Mouse (Mus musculus): Measurements from ENCODE around the gene Degs2. TPM values are rescaled to one million over a fixed set of nuclear protein-coding genes. Genes with fewer than 3 reads are reported as not detected.

The Degs2 gene
- polyA plus RNA-seq, 1 experiment = 0.33 TPM

DNA sequence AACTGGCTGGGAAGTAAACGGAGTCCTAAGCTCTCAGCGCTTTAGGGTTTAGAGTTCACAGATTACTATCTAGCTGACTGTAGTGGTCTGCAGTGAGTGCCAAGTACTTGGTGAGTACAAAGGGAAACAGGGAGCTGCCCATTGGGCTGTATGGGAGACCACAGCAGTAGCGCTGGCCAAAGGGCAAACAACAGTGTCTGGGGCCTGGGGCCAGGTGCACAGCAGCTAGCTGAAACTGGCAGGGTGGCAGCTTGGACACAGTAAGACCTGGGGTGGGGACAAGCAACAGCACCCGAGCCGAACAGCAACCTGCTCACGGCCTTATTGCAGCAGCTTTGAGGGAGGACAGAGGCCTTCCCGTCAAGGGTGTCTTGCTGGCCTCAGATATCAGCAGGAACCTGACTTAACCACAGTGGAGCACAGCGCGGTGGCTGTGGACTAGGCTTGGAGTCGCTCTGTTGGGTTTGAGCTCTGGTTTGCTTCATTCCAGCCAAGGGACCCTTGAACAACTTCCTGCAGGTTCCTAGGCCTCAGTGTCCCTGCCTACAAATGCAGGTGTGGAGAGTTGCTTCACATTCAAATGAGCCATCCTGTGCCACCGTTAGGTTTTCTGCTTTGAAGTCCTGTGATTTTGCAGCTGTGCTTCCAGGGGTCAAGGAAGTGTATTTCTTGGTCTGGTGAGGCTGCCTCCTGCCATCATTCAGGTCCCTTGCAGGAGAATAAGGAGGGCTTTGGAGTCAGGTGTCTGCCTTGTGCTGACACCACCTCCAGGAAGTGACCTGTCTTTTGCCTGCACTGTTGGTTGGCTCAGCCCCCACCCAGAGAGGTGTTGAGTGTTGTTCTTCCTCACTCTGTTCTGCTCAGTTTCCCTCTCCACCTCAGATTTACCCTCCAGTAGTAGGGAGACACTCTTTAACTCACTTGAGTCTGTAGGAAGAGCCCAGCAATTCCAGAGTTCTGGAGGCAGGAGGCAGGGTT lies 48.5 kb downstream of the Degs2 start:
- no peaks in the 10 kb centered on the region for H3K36me3 ChIP-seq (ENCODE audit: control insufficient read depth, insufficient read depth, low read length)
- no peaks in the 10 kb centered on the region for H3K27me3 ChIP-seq (ENCODE audit: control insufficient read depth, insufficient read depth, low read length)
- no peaks in the 10 kb centered on the region for H3K4me1 ChIP-seq (ENCODE audit: control insufficient read depth, insufficient read depth, low read length)
- no peak overlapping the region for H3K4me3 ChIP-seq (ENCODE audit: control insufficient read depth, low read depth, low read length)
- TF ChIP-seq POLR2A (IDR thresholded peaks at IDR 0.05; ENCODE audit: control insufficient read depth, low read depth, low read length) = no peak
- TF ChIP-seq CTCF (IDR thresholded peaks at IDR 0.05; ENCODE audit: control insufficient read depth, insufficient read depth, insufficient replicate concordance, low read depth, low read length) = no peak
- H3K27ac ChIP-seq (ENCODE audit: control insufficient read depth, insufficient read depth, low read depth, low read length) = no peak overlapping the region

DNA sequence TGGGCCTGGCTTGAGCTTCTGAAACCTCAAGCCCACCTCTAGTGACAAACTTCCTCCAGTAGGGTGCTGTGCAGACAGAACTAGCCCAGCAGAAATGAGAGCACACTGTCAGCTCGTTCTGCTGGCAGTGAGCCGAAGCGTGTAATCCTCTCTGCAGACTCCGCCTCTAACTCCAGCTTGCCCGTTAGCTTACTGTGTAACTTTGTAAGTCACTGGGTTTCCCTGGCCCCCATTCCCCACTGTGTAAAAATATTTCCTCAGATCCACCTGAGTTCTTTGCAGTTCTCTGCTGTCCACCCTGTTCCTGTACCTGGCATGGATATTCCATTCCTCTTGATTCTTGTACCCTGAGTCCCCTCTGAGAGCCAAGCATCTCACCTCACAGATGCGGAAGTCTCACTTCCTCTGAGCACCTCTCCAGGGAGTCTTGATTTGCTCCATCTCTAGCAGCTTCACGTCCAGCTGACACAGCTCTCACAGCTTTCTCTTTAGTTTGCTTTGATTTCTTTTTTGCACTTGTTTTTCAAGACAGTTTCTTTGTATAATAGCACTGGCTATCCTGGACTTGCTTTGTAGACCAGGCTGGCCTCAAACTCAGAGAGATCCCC lies 51.0 kb downstream of the Degs2 start:
- no peak overlapping the region for H3K4me3 ChIP-seq (ENCODE audit: control insufficient read depth, low read depth, low read length)
- H3K36me3 ChIP-seq (ENCODE audit: control insufficient read depth, insufficient read depth, low read length) = no peaks in the 10 kb centered on the region
- TF ChIP-seq POLR2A (IDR thresholded peaks at IDR 0.05; ENCODE audit: control insufficient read depth, low read depth, low read length) (no peak), CTCF (IDR thresholded peaks at IDR 0.05; ENCODE audit: control insufficient read depth, insufficient read depth, insufficient replicate concordance, low read depth, low read length) (no peak)

DNA sequence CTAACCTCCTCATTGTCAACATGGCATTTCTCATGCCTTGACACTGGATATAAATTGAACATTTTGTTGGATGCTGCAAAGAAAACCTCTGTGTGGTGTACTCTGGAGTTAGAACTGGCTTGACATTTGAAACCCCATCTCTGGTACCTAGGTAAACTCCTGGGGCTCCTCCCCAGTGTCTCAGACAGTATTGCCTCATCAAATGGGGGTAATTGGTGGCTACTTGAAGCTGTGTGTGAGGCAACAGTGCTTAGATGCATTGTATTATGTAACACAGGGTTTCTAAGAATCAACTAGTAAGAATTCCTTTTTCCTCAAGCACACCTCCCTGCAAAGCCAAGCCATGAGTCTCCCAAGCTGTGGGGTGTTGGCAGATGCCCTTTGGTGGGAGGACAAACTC lies 54.3 kb downstream of the Degs2 start:
- TF ChIP-seq POLR2A (IDR thresholded peaks at IDR 0.05; ENCODE audit: control insufficient read depth, low read depth, low read length) (no peak), CTCF (IDR thresholded peaks at IDR 0.05; ENCODE audit: control insufficient read depth, insufficient read depth, insufficient replicate concordance, low read depth, low read length) (no peak)
- H3K27ac ChIP-seq (ENCODE audit: control insufficient read depth, insufficient read depth, low read depth, low read length) = no peak overlapping the region
- no peaks in the 10 kb centered on the region for H3K4me1 ChIP-seq (ENCODE audit: control insufficient read depth, insufficient read depth, low read length)
- no peaks in the 10 kb centered on the region for H3K27me3 ChIP-seq (ENCODE audit: control insufficient read depth, insufficient read depth, low read length)
- H3K36me3 ChIP-seq (ENCODE audit: control insufficient read depth, insufficient read depth, low read length) = no peaks in the 10 kb centered on the region
- H3K4me3 ChIP-seq (ENCODE audit: control insufficient read depth, low read depth, low read length) = no peak overlapping the region

More for the DNA sequence above, 51.0 kb downstream of the Degs2 start:
- no peak overlapping the region for H3K27ac ChIP-seq (ENCODE audit: control insufficient read depth, insufficient read depth, low read depth, low read length)
- H3K27me3 ChIP-seq (ENCODE audit: control insufficient read depth, insufficient read depth, low read length) = no peaks in the 10 kb centered on the region
- no peaks in the 10 kb centered on the region for H3K4me1 ChIP-seq (ENCODE audit: control insufficient read depth, insufficient read depth, low read length)

DNA sequence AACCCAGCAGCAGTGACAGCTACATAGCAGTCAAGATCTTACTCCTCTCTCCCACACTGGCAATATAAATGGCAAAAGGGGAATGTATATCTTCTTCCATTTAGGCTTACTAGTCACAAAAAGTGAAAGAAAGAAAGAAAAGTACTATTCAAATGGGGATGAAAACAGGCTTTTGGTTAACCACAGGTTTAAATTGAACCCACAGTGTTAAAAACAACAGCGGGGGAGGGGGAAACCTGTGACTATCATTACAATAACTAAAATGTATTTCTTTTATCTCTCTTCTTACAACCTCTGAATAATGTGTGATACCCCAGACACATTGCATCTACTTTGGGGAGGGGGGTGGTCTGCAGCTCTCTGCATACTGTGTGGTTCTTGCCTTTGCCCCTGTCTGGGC lies 55.9 kb downstream of the Degs2 start:
- H3K36me3 ChIP-seq (ENCODE audit: control insufficient read depth, insufficient read depth, low read length) = no peaks in the 10 kb centered on the region
- TF ChIP-seq POLR2A (IDR thresholded peaks at IDR 0.05; ENCODE audit: control insufficient read depth, low read depth, low read length) = no peak
- no peak for TF ChIP-seq CTCF (IDR thresholded peaks at IDR 0.05; ENCODE audit: control insufficient read depth, insufficient read depth, insufficient replicate concordance, low read depth, low read length)
- H3K4me1 ChIP-seq (ENCODE audit: control insufficient read depth, insufficient read depth, low read length) = no peaks in the 10 kb centered on the region
- no peak overlapping the region for H3K4me3 ChIP-seq (ENCODE audit: control insufficient read depth, low read depth, low read length)
- H3K27ac ChIP-seq (ENCODE audit: control insufficient read depth, insufficient read depth, low read depth, low read length) = no peak overlapping the region
- H3K27me3 ChIP-seq (ENCODE audit: control insufficient read depth, insufficient read depth, low read length) = no peaks in the 10 kb centered on the region

DNA sequence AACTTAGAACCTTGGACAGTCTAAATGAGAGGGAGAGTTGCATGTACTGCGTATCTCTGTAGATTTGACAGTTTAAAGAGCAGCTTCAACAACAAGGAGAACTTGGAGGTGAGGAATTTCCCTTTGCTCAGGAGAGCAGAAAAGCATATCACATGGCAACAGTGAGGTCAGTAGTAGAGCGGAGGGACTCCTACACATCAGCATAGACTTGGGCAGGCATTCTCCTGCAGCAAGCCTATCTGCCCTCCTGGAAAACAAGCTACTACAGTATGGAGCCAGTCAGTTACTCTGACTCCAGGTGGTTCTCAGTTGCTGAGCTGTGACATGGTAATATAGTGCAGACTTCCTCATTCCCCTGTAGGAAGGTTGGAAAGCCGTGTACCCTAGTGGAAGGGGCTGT lies 60.1 kb downstream of the Degs2 start:
- Histone ChIP-seq H3K27me3 (ENCODE audit: control insufficient read depth, insufficient read depth, low read length) (no peaks in the 10 kb centered on the region), H3K4me1 (ENCODE audit: control insufficient read depth, insufficient read depth, low read length) (no peaks in the 10 kb centered on the region), H3K27ac (ENCODE audit: control insufficient read depth, insufficient read depth, low read depth, low read length) (no peak overlapping the region), H3K4me3 (ENCODE audit: control insufficient read depth, low read depth, low read length) (no peak overlapping the region), H3K36me3 (ENCODE audit: control insufficient read depth, insufficient read depth, low read length) (no peaks in the 10 kb centered on the region)
- TF ChIP-seq POLR2A (IDR thresholded peaks at IDR 0.05; ENCODE audit: control insufficient read depth, low read depth, low read length) = no peak
- TF ChIP-seq CTCF (IDR thresholded peaks at IDR 0.05; ENCODE audit: control insufficient read depth, insufficient read depth, insufficient replicate concordance, low read depth, low read length) = no peak

DNA sequence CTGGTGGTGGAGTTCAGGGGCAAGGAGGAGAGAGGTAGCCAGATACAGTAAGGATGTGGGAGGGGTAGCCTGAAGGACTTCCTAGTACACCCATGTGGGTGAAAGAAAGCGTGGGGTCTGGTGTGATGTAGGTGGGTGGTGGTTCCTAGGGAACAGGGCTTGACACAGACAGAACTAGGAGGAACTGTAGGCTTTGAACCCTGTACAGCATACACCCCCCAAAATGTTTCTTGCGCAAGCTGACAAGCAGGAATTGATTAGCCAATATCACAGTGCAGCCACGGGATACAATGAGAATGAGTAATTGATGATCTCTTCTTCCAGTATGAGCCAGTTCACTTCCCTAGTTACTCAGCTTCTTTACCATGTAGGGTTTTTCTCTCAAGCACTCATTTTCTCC lies 63.0 kb downstream of the Degs2 start:
- Histone ChIP-seq H3K4me3 (ENCODE audit: control insufficient read depth, low read depth, low read length) (no peak overlapping the region), H3K4me1 (ENCODE audit: control insufficient read depth, insufficient read depth, low read length) (no peaks in the 10 kb centered on the region)
- TF ChIP-seq POLR2A (IDR thresholded peaks at IDR 0.05; ENCODE audit: control insufficient read depth, low read depth, low read length) = no peak
- no peak for TF ChIP-seq CTCF (IDR thresholded peaks at IDR 0.05; ENCODE audit: control insufficient read depth, insufficient read depth, insufficient replicate concordance, low read depth, low read length)

DNA sequence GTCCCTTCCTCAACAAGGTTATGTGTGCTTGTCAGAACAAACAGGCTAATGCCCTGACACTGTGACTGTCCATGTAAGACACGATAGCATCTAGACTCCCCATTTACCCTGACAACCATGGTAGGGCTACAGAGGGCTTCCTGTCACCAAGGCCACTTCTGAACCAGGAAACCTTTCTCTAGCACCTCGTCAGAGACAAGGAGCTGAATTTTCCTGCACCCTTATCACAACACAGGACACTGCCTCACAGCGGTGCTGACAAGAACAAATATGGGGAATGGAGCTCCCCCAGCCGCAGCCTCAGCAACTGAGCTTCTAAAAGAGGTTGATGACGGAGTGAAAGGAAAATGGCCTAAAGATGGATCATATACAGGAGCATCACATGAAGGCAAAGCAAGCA lies 64.7 kb downstream of the Degs2 start:
- Histone ChIP-seq H3K27me3 (ENCODE audit: control insufficient read depth, insufficient read depth, low read length) (no peaks in the 10 kb centered on the region), H3K4me1 (ENCODE audit: control insufficient read depth, insufficient read depth, low read length) (no peaks in the 10 kb centered on the region), H3K27ac (ENCODE audit: control insufficient read depth, insufficient read depth, low read depth, low read length) (no peak overlapping the region), H3K4me3 (ENCODE audit: control insufficient read depth, low read depth, low read length) (no peak overlapping the region), H3K36me3 (ENCODE audit: control insufficient read depth, insufficient read depth, low read length) (no peaks in the 10 kb centered on the region)
- TF ChIP-seq POLR2A (IDR thresholded peaks at IDR 0.05; ENCODE audit: control insufficient read depth, low read depth, low read length) (no peak), CTCF (IDR thresholded peaks at IDR 0.05; ENCODE audit: control insufficient read depth, insufficient read depth, insufficient replicate concordance, low read depth, low read length) (no peak)

More for the DNA sequence above, 63.0 kb downstream of the Degs2 start:
- Histone ChIP-seq H3K27ac (ENCODE audit: control insufficient read depth, insufficient read depth, low read depth, low read length) (no peak overlapping the region), H3K36me3 (ENCODE audit: control insufficient read depth, insufficient read depth, low read length) (no peaks in the 10 kb centered on the region), H3K27me3 (ENCODE audit: control insufficient read depth, insufficient read depth, low read length) (no peaks in the 10 kb centered on the region)

Data from testis, adult 2 months (tissue).